Mouse (Mus musculus) G1E (cell line): ENCODE data around the gene Fam71f2. TPM values are rescaled to one million over a fixed set of nuclear protein-coding genes. Genes with fewer than 3 reads are reported as not detected.

ENCODE experiments used
- ATAC-seq: 2 replicates; pipeline ENCODE4 v1.8.0; 2016; ENCODE audit warnings: mild to moderate bottlenecking; ENCODE audit not compliant: insufficient number of reproducible peaks, poor library complexity, low FRiP score, severe bottlenecking; ENCODE audit errors: extremely low read depth
- DNase-seq: peaks from one replicate; pipeline ENCODE4 v3.0.0; 2012; ENCODE audit warnings: low spot score
- H3K27me3 ChIP-seq: 2 replicates; pipeline ENCODE4 v1.6.1; 2012; ENCODE audit warnings: mild to moderate bottlenecking, low read length, inconsistent platforms; ENCODE audit not compliant: insufficient read depth
- H3K36me3 ChIP-seq: replicated peaks from 2 replicates; pipeline ENCODE3; 2012; ENCODE audit warnings: mild to moderate bottlenecking, inconsistent platforms
- H3K4me1 ChIP-seq: 2 replicates; pipeline ENCODE4 v1.6.1; 2012; ENCODE audit warnings: low read depth, low read length, inconsistent platforms, mixed read lengths; ENCODE audit not compliant: insufficient read depth
- H3K4me3 ChIP-seq: 2 replicates; pipeline ENCODE4 v1.5.1; 2012; ENCODE audit warnings: low read depth, mild to moderate bottlenecking, inconsistent platforms, low read length, moderate library complexity, mixed read lengths
- H3K9me3 ChIP-seq: replicated peaks from 2 replicates; pipeline ENCODE4 v1.6.1; 2012; ENCODE audit warnings: inconsistent platforms
- CTCF ChIP-seq: IDR thresholded peaks from 2 replicates; pipeline ENCODE4 v1.5.1; 2012; ENCODE audit warnings: low read depth, low read length, inconsistent platforms, mixed read lengths
- GATA1 ChIP-seq: IDR thresholded peaks from 2 replicates; pipeline ENCODE4 v1.6.1; 2012; ENCODE audit warnings: borderline replicate concordance, low read length, inconsistent platforms, mixed read lengths
- GATA2 ChIP-seq: IDR thresholded peaks from 2 replicates; pipeline ENCODE4 v1.6.1; 2012; ENCODE audit warnings: low read depth, low read length, inconsistent platforms, borderline replicate concordance
- POLR2AphosphoS5 ChIP-seq: IDR thresholded peaks from 2 replicates; pipeline ENCODE4 v1.6.1; 2012; ENCODE audit warnings: low read depth, low read length, inconsistent platforms; ENCODE audit not compliant: insufficient replicate concordance
- TAL1 ChIP-seq: conservative IDR thresholded peaks from 2 replicates; pipeline ENCODE4 v1.6.1; 2012; ENCODE audit warnings: low read depth, low read length, inconsistent platforms, mixed read lengths
- polyA plus RNA-seq: library from polyadenylated mRNA; stranded (reverse); fragments of >175 nt; gene quantifications from 2 replicates; pipeline ENCODE4 v1.2.3, GENCODE M21; 2012
- total RNA-seq, 2 experiments: library from RNA; stranded (forward) in 1 of 2; stranded (reverse) in 1 of 2; fragments of 200-1000 nt in 1 of 2; fragments of >200 nt in 1 of 2; fragmentation: Nextera tagmentation in 1 of 2; gene quantifications; 2 replicates each; pipeline ENCODE4 v1.2.3; 2014 to 2017

Gene Fam71f2
- total RNA-seq (2014; fragmentation: Nextera tagmentation) (1.7 and 4.4 TPM in 2 replicates), total RNA-seq (2017) (0.33 and 0.70 TPM in 2 replicates), polyA plus RNA-seq (not detected in 2 replicates)

DNA sequence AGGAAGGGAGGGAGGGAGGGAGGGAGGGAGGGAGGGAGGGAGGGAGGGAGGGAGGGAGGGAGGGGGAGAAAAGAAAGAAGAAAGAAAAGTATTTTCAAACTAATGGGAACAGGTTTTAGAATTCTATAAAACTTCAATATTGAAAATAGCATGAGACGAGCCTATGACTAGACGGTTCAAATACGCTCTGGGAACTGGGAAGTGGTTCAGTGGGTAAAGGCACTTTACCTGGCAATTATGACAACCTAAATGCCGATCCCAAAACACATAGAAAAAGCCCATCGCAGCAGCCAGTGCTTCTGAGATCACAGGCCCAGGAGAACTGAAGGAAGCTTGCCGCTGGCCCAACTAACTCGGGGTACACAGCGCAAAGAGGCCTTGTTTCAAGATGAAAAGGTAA lies at the start of gene Fam71f2:
Fam71f2 (plus strand) TSS at position 301 of the 400 bp plus-strand sequence.
- TF ChIP-seq CTCF (no peak), TAL1 (no peak), GATA2 (no peak), POLR2AphosphoS5 (no peak), GATA1 (no peak)
- Histone ChIP-seq H3K36me3 (peaks cover 36% of the 10 kb centered on the region), H3K9me3 (no peaks in the 10 kb centered on the region), H3K4me3 (no peak within 1 kb of the TSS), H3K27me3 (peaks cover 8% of the 10 kb centered on the region), H3K4me1 (peaks cover 11% of the 10 kb centered on the region)
- ATAC-seq = no peak
- DNase-seq = no peak

- TF ChIP-seq POLR2AphosphoS5 = no peak
- no peak for TF ChIP-seq GATA1
- TF ChIP-seq CTCF = no peak
- no peak for TF ChIP-seq GATA2
- no peak for TF ChIP-seq TAL1
- no peak overlapping the region for H3K4me3 ChIP-seq
- no peak for DNase-seq
- H3K36me3 ChIP-seq = no peaks in the 10 kb centered on the region
- ATAC-seq = no peak
- H3K27me3 ChIP-seq = peaks cover 51% of the 10 kb centered on the region
- H3K9me3 ChIP-seq = no peaks in the 10 kb centered on the region
- H3K4me1 ChIP-seq = peaks cover 8% of the 10 kb centered on the region
Measured at GRCm38 (mm10) chr6:29230386-29230785, 49.0 kb upstream of the Fam71f2 start.

GRCm38 (mm10) chr6:29231799-29232198 lies 47.6 kb upstream of the Fam71f2 start:
- Histone ChIP-seq H3K27me3 (peaks cover 50% of the 10 kb centered on the region), H3K4me1 (peaks cover 8% of the 10 kb centered on the region), H3K9me3 (no peaks in the 10 kb centered on the region), H3K36me3 (no peaks in the 10 kb centered on the region), H3K4me3 (no peak overlapping the region)
- DNase-seq = no peak
- TF ChIP-seq GATA2 (no peak), POLR2AphosphoS5 (no peak), TAL1 (no peak), GATA1 (no peak), CTCF (no peak)
- ATAC-seq = no peak

DNA sequence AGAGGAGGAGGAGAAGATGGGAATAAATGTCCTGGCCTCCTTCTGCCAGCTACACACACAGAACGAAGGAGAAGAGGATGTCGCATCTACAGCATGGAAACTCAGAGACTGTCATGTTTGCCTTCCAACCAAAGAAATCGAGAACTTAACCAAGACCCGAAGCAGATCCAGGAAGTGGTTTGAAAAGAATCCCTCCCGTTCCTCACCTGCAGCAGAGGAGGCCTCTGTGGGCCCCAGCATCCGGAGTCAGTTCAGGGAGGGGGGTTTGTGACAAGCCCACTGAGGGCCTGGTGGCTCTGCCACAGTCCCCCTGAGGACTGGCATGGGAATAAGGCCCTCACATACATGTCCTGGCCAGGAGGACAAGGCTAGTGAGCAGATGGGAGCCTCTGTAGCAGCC lies 47.1 kb upstream of the Fam71f2 start:
- TF ChIP-seq GATA2 = no peak
- TF ChIP-seq TAL1 = no peak
- no peak for TF ChIP-seq POLR2AphosphoS5
- no peak for TF ChIP-seq GATA1
- no peak for TF ChIP-seq CTCF
- Histone ChIP-seq H3K27me3 (peaks cover 53% of the 10 kb centered on the region), H3K9me3 (no peaks in the 10 kb centered on the region), H3K4me1 (peaks cover 8% of the 10 kb centered on the region), H3K4me3 (no peak overlapping the region), H3K36me3 (no peaks in the 10 kb centered on the region)
- no peak for DNase-seq
- ATAC-seq = no peak

- Histone ChIP-seq H3K4me1 (peaks cover 8% of the 10 kb centered on the region), H3K27me3 (peaks cover 43% of the 10 kb centered on the region), H3K9me3 (no peaks in the 10 kb centered on the region), H3K4me3 (no peak overlapping the region), H3K36me3 (no peaks in the 10 kb centered on the region)
- no peak for ATAC-seq
- no peak for TF ChIP-seq CTCF
- TF ChIP-seq GATA1 = no peak
- no peak for TF ChIP-seq POLR2AphosphoS5
- TF ChIP-seq TAL1 = no peak
- no peak for TF ChIP-seq GATA2
- DNase-seq = no peak
Measured at GRCm38 (mm10) chr6:29233710-29234109, 45.7 kb upstream of the Fam71f2 start.

GRCm38 (mm10) chr6:29234272-29234671 lies 45.1 kb upstream of the Fam71f2 start:
- Histone ChIP-seq H3K9me3 (no peaks in the 10 kb centered on the region), H3K4me3 (no peak overlapping the region), H3K4me1 (peaks cover 6% of the 10 kb centered on the region), H3K27me3 (peaks cover 38% of the 10 kb centered on the region), H3K36me3 (no peaks in the 10 kb centered on the region)
- TF ChIP-seq GATA2 = no peak
- peak; percentile 54; the same call in 1 of the 2 replicates for TF ChIP-seq CTCF
- ATAC-seq (no peak), DNase-seq (no peak)

GRCm38 (mm10) chr6:29240806-29241205 lies 38.6 kb upstream of the Fam71f2 start:
- H3K36me3 ChIP-seq = no peaks in the 10 kb centered on the region
- ATAC-seq (no peak), DNase-seq (peak; percentile 26)
- no peak for TF ChIP-seq GATA2
- no peak for TF ChIP-seq POLR2AphosphoS5
- TF ChIP-seq CTCF = peak; percentile 86
- TF ChIP-seq TAL1 = no peak
- H3K27me3 ChIP-seq = peaks cover 15% of the 10 kb centered on the region
- no peak overlapping the region for H3K4me3 ChIP-seq
- no peaks in the 10 kb centered on the region for H3K4me1 ChIP-seq
- no peaks in the 10 kb centered on the region for H3K9me3 ChIP-seq
